In the genomic region with DNA sequence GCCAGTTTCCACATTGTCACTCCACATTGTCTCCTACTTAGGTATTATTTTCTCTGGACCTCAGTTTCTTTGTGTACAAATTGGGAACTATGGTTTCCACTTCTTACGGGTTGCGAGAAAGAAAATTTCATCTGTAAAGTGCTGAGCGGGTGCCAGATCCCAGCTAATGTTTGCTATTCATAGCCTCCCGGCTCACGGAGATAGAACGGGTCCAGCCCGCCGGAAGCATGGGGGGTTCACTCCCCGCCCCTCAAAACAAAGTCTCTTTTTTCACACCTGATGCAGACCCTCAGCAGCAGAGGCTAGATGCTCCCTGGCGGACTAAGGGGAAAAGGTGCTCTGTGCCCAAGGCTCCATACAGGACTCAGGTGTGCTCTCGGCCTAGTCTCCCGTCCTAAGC, we compare ENCODE assay signal across 8 mouse cellular contexts. TPM values are rescaled to one million over a fixed set of nuclear protein-coding genes. Genes with fewer than 3 reads are reported as not detected.
DNase-seq lines count a peak whose midpoint lies in the region; ATAC-seq lines count a peak whose summit lies in the region.

No protein-coding gene starts in this region.

- no peak overlapping the region for H3K27ac ChIP-seq in embryonic facial prominence, embryonic 14.5 days (replicated peaks; ENCODE audit: low read depth, low read length)
- no peak overlapping the region for H3K27ac ChIP-seq in intestine, embryonic 15.5 days
- no peak overlapping the region for H3K27ac ChIP-seq in neural tube, embryonic 15.5 days (replicated peaks)

- peaks cover 7% of the 10 kb centered on the region; the same call in 1 of the 2 replicates for H3K4me1 ChIP-seq in embryonic facial prominence, embryonic 14.5 days (ENCODE audit: control insufficient read depth, insufficient read depth, low read length)
- H3K4me1 ChIP-seq in intestine, embryonic 15.5 days (replicated peaks) = peaks cover 27% of the 10 kb centered on the region
- H3K4me1 ChIP-seq in neural tube, embryonic 15.5 days = peaks cover 36% of the 10 kb centered on the region

- H3K9me3 ChIP-seq in embryonic facial prominence, embryonic 14.5 days (ENCODE audit: control insufficient read depth, low read length) = no peaks in the 10 kb centered on the region
- H3K9me3 ChIP-seq in intestine, embryonic 15.5 days = no peaks in the 10 kb centered on the region
- no peaks in the 10 kb centered on the region for H3K9me3 ChIP-seq in neural tube, embryonic 15.5 days (replicated peaks)

- ATAC-seq in embryonic facial prominence, embryonic 14.5 days (ENCODE audit: low read depth) = peak; percentile 14
- no peak; the same call in 1 of the 2 replicates for ATAC-seq in intestine, embryonic 15.5 days
- ATAC-seq in neural tube, embryonic 15.5 days (ENCODE audit: low FRiP score) = peak; percentile 25; the same call in 1 of the 2 replicates

- H3K4me2 ChIP-seq in embryonic facial prominence, embryonic 14.5 days (ENCODE audit: low read depth, low read length) = peak overlapping the region; percentile 100
- H3K4me2 ChIP-seq in intestine, embryonic 15.5 days (replicated peaks) = peak overlapping the region; percentile 98
- peak overlapping the region; percentile 99 for H3K4me2 ChIP-seq in neural tube, embryonic 15.5 days

- peak overlapping the region; percentile 71 for H3K9ac ChIP-seq in embryonic facial prominence, embryonic 14.5 days (ENCODE audit: low read depth, low read length)
- H3K9ac ChIP-seq in intestine, embryonic 15.5 days = peak overlapping the region; percentile 56
- H3K9ac ChIP-seq in neural tube, embryonic 15.5 days (replicated peaks) = peak overlapping the region; percentile 92; the same call in 1 of the 2 replicates

- no peaks in the 10 kb centered on the region for H3K36me3 ChIP-seq in embryonic facial prominence, embryonic 14.5 days (ENCODE audit: control insufficient read depth, insufficient read depth, low read length)
- no peaks in the 10 kb centered on the region for H3K36me3 ChIP-seq in intestine, embryonic 15.5 days
- H3K36me3 ChIP-seq in neural tube, embryonic 15.5 days = no peaks in the 10 kb centered on the region

- peak; percentile 29 to 36 for DNase-seq in layer of hippocampus, postnatal 14 days (ENCODE audit: low spot score in 2 of 2)
- no peak for DNase-seq in layer of hippocampus, adult 9-10 months (ENCODE audit: low spot score)
- no peak for DNase-seq in embryonic facial prominence, embryonic 14.5 days (ENCODE audit: low spot score)
- DNase-seq in spleen, postnatal 4 days (ENCODE audit: low spot score in 2 of 2) = no peak
- DNase-seq in layer of hippocampus, postnatal 36 days = no peak
- no peak for DNase-seq in spleen, postnatal 36 days (ENCODE audit: low spot score in 2 of 2)

- H3K27me3 ChIP-seq in embryonic facial prominence, embryonic 14.5 days (replicated peaks; ENCODE audit: control insufficient read depth, insufficient read depth, low read length) = peaks cover 37% of the 10 kb centered on the region
- peaks cover 31% of the 10 kb centered on the region for H3K27me3 ChIP-seq in intestine, embryonic 15.5 days (replicated peaks)
- H3K27me3 ChIP-seq in neural tube, embryonic 15.5 days (replicated peaks) = peaks cover 21% of the 10 kb centered on the region

- H3K4me3 ChIP-seq in embryonic facial prominence, embryonic 14.5 days (ENCODE audit: low read depth, low read length) = peak overlapping the region; percentile 68
- peak overlapping the region; percentile 66 for H3K4me3 ChIP-seq in intestine, embryonic 15.5 days (replicated peaks)
- peak overlapping the region; percentile 85 for H3K4me3 ChIP-seq in neural tube, embryonic 15.5 days (replicated peaks)

- WGBS in embryonic facial prominence, embryonic 14.5 days = 3% methylated on average over 12 of the region's 12 CpGs
- WGBS in intestine, embryonic 15.5 days = 5% methylated on average over 12 of the region's 12 CpGs
- WGBS in neural tube, embryonic 15.5 days = 3% methylated on average over 12 of the region's 12 CpGs

RNA-seq across cellular contexts. Expression of gene Mmp17, which starts 0.6 kb away (rescaled TPM):
- 10 to 100 TPM; 80.3 to 85.9 TPM for total RNA-seq in layer of hippocampus, postnatal 14 days (2021)
- 2.1 and 2.6 TPM in 2 replicates for polyA plus RNA-seq in embryonic facial prominence, embryonic 14.5 days (2014; fragmentation: Nextera tagmentation; extraction: Ambion mirVana)
- 4.0 and 4.6 TPM in 2 replicates for polyA plus RNA-seq in intestine, embryonic 15.5 days (2015; fragmentation: Nextera tagmentation; extraction: Ambion mirVana)
- polyA plus RNA-seq in neural tube, embryonic 15.5 days (2015; fragmentation: Nextera tagmentation; extraction: Ambion mirVana) = 10.1 and 12.0 TPM in 2 replicates
- 100 to 1,000 TPM; 128 to 136 TPM for total RNA-seq in layer of hippocampus, postnatal 36 days (2021)

Comparison
In these comparisons a context has a peak if more than half of its experiments do, and no peak if none do; other contexts are left out.
1. DNase-seq: peak in layer of hippocampus, postnatal 14 days (2 of 2); none in layer of hippocampus, adult 9-10 months (single experiment), embryonic facial prominence, embryonic 14.5 days (single experiment), spleen, postnatal 4 days (0 of 2), layer of hippocampus, postnatal 36 days (0 of 2) and spleen, postnatal 36 days (0 of 2).
2. Peak in every context shown above with its lines, with median percentiles within 50 percentile points of each other: H3K4me2 ChIP-seq, H3K4me3 ChIP-seq and H3K9ac ChIP-seq.